Mouse (Mus musculus): ENCODE measurements around the gene Prkcg.

DNA sequence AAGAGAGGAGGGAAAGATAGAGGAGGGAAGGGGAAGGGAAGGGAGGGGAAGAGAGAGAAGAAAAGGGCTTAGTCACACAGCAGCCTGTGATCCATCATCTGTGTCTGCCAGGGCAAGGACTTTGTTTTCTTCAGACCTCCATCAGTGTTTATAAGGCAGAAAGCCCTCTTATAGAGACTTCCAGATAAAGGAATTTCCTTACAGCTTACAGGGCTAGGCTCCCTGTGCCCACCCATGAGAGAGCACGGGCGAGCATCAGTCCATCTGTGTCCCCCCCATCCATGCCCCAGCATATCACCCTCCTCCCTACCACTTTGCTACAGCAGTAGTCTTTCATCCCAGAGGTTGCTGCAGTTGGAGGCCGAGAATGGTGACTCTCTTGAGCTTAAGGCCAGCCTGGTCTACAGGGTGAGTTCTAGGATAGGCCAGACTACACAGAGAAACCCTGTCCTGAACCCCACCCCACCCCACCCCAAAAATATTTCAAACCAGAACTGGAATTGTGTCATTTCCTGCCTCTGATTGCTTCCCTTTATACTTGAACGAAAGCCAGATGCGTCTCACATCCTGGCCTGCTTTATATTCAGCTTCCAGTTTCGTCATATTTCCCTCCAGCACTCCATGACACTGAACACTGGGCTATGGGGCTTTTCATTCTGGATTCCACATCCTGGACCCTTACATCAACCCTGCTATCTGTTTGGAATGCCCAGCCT, 13.4 kb upstream of the Prkcg start:
- TF ChIP-seq CTCF (IDR thresholded peaks at IDR 0.05; ENCODE audit: low read depth, low read length) (no peak), POLR2A (IDR thresholded peaks at IDR 0.05; ENCODE audit: insufficient read depth, low read length) (no peak), EP300 (IDR thresholded peaks at IDR 0.05; ENCODE audit: insufficient read depth, low read depth, low read length) (no peak)

Measured in ES-Bruce4 (cell line).